Comparison of ENCODE assay signal across 1 mouse cellular context in the genomic region with DNA sequence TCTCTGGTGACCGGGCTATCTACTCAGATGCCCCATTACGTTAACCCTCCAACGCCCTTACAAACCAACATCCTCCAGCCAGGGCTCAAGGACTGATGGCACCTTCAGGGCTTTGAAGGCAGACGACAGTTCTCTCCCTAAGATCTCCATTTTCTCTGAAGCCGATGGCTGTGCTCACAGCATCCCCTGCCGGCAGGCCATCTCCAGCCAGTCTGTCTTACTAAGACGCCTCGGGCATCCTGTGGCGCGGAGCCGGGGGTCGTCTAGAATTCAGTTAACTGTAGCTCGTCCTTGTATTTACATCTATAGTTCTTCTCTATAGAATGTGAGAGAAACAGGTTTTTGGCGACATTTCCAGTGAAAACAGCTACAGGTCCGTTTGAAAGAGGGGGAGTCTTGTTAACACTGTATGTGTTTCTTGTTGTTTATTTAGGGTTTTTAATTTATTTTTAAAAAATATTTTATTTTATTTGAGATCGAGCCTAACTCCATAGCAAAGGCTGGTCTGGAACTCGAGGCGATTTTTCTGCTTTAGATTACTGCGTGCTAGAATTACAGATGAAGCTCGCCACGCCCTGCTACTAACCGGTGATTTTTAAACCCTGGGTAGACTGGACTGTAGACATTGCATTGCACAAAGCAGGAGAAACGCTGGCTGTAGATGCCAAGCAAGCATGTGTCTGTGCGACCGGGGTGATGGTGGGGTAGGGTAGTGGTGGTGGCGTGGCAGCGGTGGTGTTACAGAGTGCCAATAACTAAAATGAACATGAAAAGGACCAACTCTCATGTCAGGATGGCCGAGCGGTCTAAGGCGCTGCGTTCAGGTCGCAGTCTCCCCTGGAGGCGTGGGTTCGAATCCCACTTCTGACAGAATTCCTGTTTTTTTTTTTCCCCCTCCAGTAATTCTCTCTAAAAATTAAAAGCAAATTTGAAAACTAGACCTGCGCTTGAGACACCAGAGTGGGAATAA.
TF ChIP-seq lines count a peak whose summit lies in the region.

No protein-coding gene starts in this region.

TF ChIP-seq in CH12.LX, 34 proteins besides CTCF, POLR2A, EP300 and RAD21:
- TF ChIP-seq ZKSCAN1 (IDR thresholded peaks at IDR 0.05; ENCODE audit: borderline replicate concordance, low read depth, low read length), result no peak
- peak; percentile 55; the same call in 1 of the 2 replicates for TF ChIP-seq NELFE (IDR thresholded peaks at IDR 0.05; ENCODE audit: low read depth, low read length)
- TF ChIP-seq USF1 (IDR thresholded peaks at IDR 0.05; ENCODE audit: low read depth, low read length), result no peak
- peak; percentile 95 for TF ChIP-seq SIN3A (IDR thresholded peaks at IDR 0.05; ENCODE audit: low read length)
- 0 out of 2 replicates have a peak, but pooled peaks have one; percentile 34 for TF ChIP-seq KAT2A (IDR thresholded peaks at IDR 0.05; ENCODE audit: insufficient replicate concordance, low read length)
- TF ChIP-seq MAFK (IDR thresholded peaks at IDR 0.05; ENCODE audit: insufficient replicate concordance, low read length), result peak; percentile 72; the same call in 1 of the 2 replicates
- no peak for TF ChIP-seq RCOR1 (conservative IDR thresholded peaks at IDR 0.05; ENCODE audit: low read depth, low read length)
- TF ChIP-seq MAX (IDR thresholded peaks at IDR 0.05; ENCODE audit: low read length), result no peak; the same call in 1 of the 2 replicates
- TF ChIP-seq TBP (conservative IDR thresholded peaks at IDR 0.05; ENCODE audit: low read depth, low read length), result peak; percentile 98
- peak; percentile 72 for TF ChIP-seq MYC (IDR thresholded peaks at IDR 0.05; ENCODE audit: low read depth, low read length)
- TF ChIP-seq ELF1 (IDR thresholded peaks at IDR 0.05; ENCODE audit: low read depth, low read length), result peak; percentile 87
- TF ChIP-seq USF2 (conservative IDR thresholded peaks at IDR 0.05; ENCODE audit: low read depth, low read length), result no peak
- no peak for TF ChIP-seq POLR2AphosphoS2 (IDR thresholded peaks at IDR 0.05; ENCODE audit: low read depth, low read length)
- peak; percentile 44; the same call in 1 of the 2 replicates for TF ChIP-seq ETS1 (conservative IDR thresholded peaks at IDR 0.05; ENCODE audit: low read depth, low read length)
- peak; percentile 93 for TF ChIP-seq SMC3 (IDR thresholded peaks at IDR 0.05; ENCODE audit: low read depth, low read length)
- peak; percentile 21; the same call in 1 of the 2 replicates for TF ChIP-seq BHLHE40 (IDR thresholded peaks at IDR 0.05; ENCODE audit: low read depth, low read length)
- TF ChIP-seq PAX5 (IDR thresholded peaks at IDR 0.05; ENCODE audit: low read length), result no peak
- TF ChIP-seq ZC3H11A (IDR thresholded peaks at IDR 0.05; ENCODE audit: low read depth, low read length), result peak; percentile 72
- TF ChIP-seq ZMIZ1 (IDR thresholded peaks at IDR 0.05; ENCODE audit: low read depth, low read length), result no peak
- no peak for TF ChIP-seq UBTF (IDR thresholded peaks at IDR 0.05; ENCODE audit: low read depth, low read length)
- peak; percentile 57 for TF ChIP-seq IRF4 (IDR thresholded peaks at IDR 0.05; ENCODE audit: low read depth, low read length)
- TF ChIP-seq JUND (conservative IDR thresholded peaks at IDR 0.05; ENCODE audit: low read depth, low read length), result no peak
- peak; percentile 91 for TF ChIP-seq CHD1 (IDR thresholded peaks at IDR 0.05; ENCODE audit: low read depth, low read length)
- peak; percentile 45; the same call in 1 of the 2 replicates for TF ChIP-seq NRF1 (IDR thresholded peaks at IDR 0.05; ENCODE audit: low read depth, low read length)
- peak; percentile 27; the same call in 1 of the 2 replicates for TF ChIP-seq HCFC1 (IDR thresholded peaks at IDR 0.05; ENCODE audit: low read depth, low read length)
- TF ChIP-seq MXI1 (IDR thresholded peaks at IDR 0.05; ENCODE audit: low read depth, low read length), result peak; percentile 93
- peak; percentile 50; the same call in 1 of the 2 replicates for TF ChIP-seq CHD2 (IDR thresholded peaks at IDR 0.05; ENCODE audit: low read length)
- no peak for TF ChIP-seq GABPA (IDR thresholded peaks at IDR 0.05; ENCODE audit: insufficient replicate concordance, low read depth, low read length)
- peak; percentile 33; the same call in 1 of the 2 replicates for TF ChIP-seq TCF12 (IDR thresholded peaks at IDR 0.05; ENCODE audit: low read depth, low read length)
- TF ChIP-seq E2F4 (IDR thresholded peaks at IDR 0.05; ENCODE audit: insufficient replicate concordance, low read depth, low read length), result 0 out of 2 replicates have a peak, but pooled peaks have one; percentile 77
- TF ChIP-seq JUN (IDR thresholded peaks at IDR 0.05; ENCODE audit: insufficient read depth, low read depth, low read length), result peak; percentile 2; the same call in 1 of the 2 replicates
- no peak for TF ChIP-seq MAZ (IDR thresholded peaks at IDR 0.05; ENCODE audit: low read depth, low read length)
- peak; percentile 59 for TF ChIP-seq MEF2A (IDR thresholded peaks at IDR 0.05; ENCODE audit: borderline replicate concordance, low read depth, low read length)
- TF ChIP-seq ZNF384 (IDR thresholded peaks at IDR 0.05; ENCODE audit: low read depth, low read length), result peak; percentile 38; the same call in 1 of the 2 replicates
